Mouse (Mus musculus): ENCODE measurements at regions not wholly inside any gene's neighbourhood (a gene's known extent, or its start where the extent isn't known, plus 50 kb on each side); places are given as distances from the start of the nearest gene placed in this dataset.

GRCm38 (mm10) chr9:101340796-101341465 lies 89.3 kb upstream of the Ppp2r3a start:
- Histone ChIP-seq H3K27ac (ENCODE audit: control insufficient read depth, low read depth, low read length) (no peak overlapping the region), H3K27me3 (ENCODE audit: control insufficient read depth in 1 of 2, insufficient read depth in 2 of 2, low read length in 2 of 2) (no peaks in the 10 kb centered on the region), H3K4me3 (ENCODE audit: control insufficient read depth in 1 of 2, insufficient read depth in 1 of 2, low read depth in 2 of 2, low read length in 2 of 2) (no peak overlapping the region), H3K4me1 (ENCODE audit: control insufficient read depth in 1 of 2, insufficient read depth in 2 of 2, low read length in 2 of 2) (no peaks in the 10 kb centered on the region), H3K9me3 (replicated peaks; ENCODE audit: insufficient read depth, low read length) (no peaks in the 10 kb centered on the region), H3K36me3 (ENCODE audit: control insufficient read depth in 1 of 2, insufficient read depth in 2 of 2, low read length in 2 of 2) (no peaks in the 10 kb centered on the region), H3K9ac (ENCODE audit: control insufficient read depth, low read depth, low read length, poor library complexity, severe bottlenecking) (no peak overlapping the region), H3K79me2 (ENCODE audit: control insufficient read depth, insufficient read depth, low read length, poor library complexity) (no peaks in the 10 kb centered on the region)
- no peak for DNase-seq (ENCODE audit: low read depth, low spot score)
- TF ChIP-seq RCOR1 (IDR thresholded peaks at IDR 0.05; ENCODE audit: low read depth, low read length) (no peak), HCFC1 (IDR thresholded peaks at IDR 0.05; ENCODE audit: low read depth, low read length) (no peak), POLR2AphosphoS5 (IDR thresholded peaks at IDR 0.05; ENCODE audit: borderline replicate concordance, low read depth, low read length) (no peak), MEF2A (IDR thresholded peaks at IDR 0.05; ENCODE audit: extremely low read depth, insufficient replicate concordance, low read depth, low read length, poor library complexity, severe bottlenecking) (no peak), GATA1 (IDR thresholded peaks at IDR 0.05; ENCODE audit: low read depth, low read length) (no peak), BHLHE40 (IDR thresholded peaks at IDR 0.05; ENCODE audit: borderline replicate concordance, low read depth, low read length) (no peak), SIN3A (IDR thresholded peaks at IDR 0.05; ENCODE audit: low read length) (no peak), NRF1 (IDR thresholded peaks at IDR 0.05; ENCODE audit: insufficient read depth, low read depth, low read length, poor library complexity, severe bottlenecking) (no peak), POLR2AphosphoS2 (IDR thresholded peaks at IDR 0.05; ENCODE audit: low read length) (no peak), TBP (IDR thresholded peaks at IDR 0.05; ENCODE audit: low read depth, low read length) (no peak)

GRCm38 (mm10) chr9:101329032-101329824 lies 77.6 kb upstream of the Ppp2r3a start:
- no peaks in the 10 kb centered on the region for H3K79me2 ChIP-seq (ENCODE audit: control insufficient read depth, insufficient read depth, low read length, poor library complexity)
- no peaks in the 10 kb centered on the region for H3K4me1 ChIP-seq (ENCODE audit: control insufficient read depth in 1 of 2, insufficient read depth in 2 of 2, low read length in 2 of 2)
- H3K36me3 ChIP-seq (ENCODE audit: control insufficient read depth in 1 of 2, insufficient read depth in 2 of 2, low read length in 2 of 2): no peaks in the 10 kb centered on the region
- no peak overlapping the region for H3K4me3 ChIP-seq (ENCODE audit: control insufficient read depth in 1 of 2, insufficient read depth in 1 of 2, low read depth in 2 of 2, low read length in 2 of 2)
- no peaks in the 10 kb centered on the region for H3K9me3 ChIP-seq (replicated peaks; ENCODE audit: insufficient read depth, low read length)
- no peaks in the 10 kb centered on the region for H3K27me3 ChIP-seq (ENCODE audit: control insufficient read depth in 1 of 2, insufficient read depth in 2 of 2, low read length in 2 of 2)
- H3K9ac ChIP-seq (ENCODE audit: control insufficient read depth, low read depth, low read length, poor library complexity, severe bottlenecking): no peak overlapping the region
- DNase-seq (ENCODE audit: low read depth, low spot score): no peak
- no peak overlapping the region for H3K27ac ChIP-seq (ENCODE audit: control insufficient read depth, low read depth, low read length)
- TF ChIP-seq UBTF (IDR thresholded peaks at IDR 0.05; ENCODE audit: borderline replicate concordance, insufficient read depth, low read depth, low read length) (no peak), POLR2AphosphoS2 (IDR thresholded peaks at IDR 0.05; ENCODE audit: low read length) (no peak), USF1 (IDR thresholded peaks at IDR 0.05; ENCODE audit: low read depth, low read length) (no peak), MXI1 (IDR thresholded peaks at IDR 0.05; ENCODE audit: low read depth, low read length) (no peak), CHD2 (IDR thresholded peaks at IDR 0.05; ENCODE audit: low read length) (no peak), ZKSCAN1 (IDR thresholded peaks at IDR 0.05; ENCODE audit: low read depth, low read length) (no peak), SMC3 (IDR thresholded peaks at IDR 0.05; ENCODE audit: low read depth, low read length) (no peak), RAD21 (IDR thresholded peaks at IDR 0.05; ENCODE audit: low read depth, low read length) (no peak), TAL1 (IDR thresholded peaks at IDR 0.05; ENCODE audit: low read length) (no peak), ZMIZ1 (IDR thresholded peaks at IDR 0.05; ENCODE audit: low read depth, low read length) (no peak), MAZ (IDR thresholded peaks at IDR 0.05; ENCODE audit: low read depth, low read length) (no peak), USF2 (IDR thresholded peaks at IDR 0.05; ENCODE audit: borderline replicate concordance in 1 of 2, insufficient read depth in 1 of 2, low read depth in 1 of 2, low read length in 2 of 2) (no peak), JUND (IDR thresholded peaks at IDR 0.05; ENCODE audit: low read depth, low read length) (no peak), MAX (IDR thresholded peaks at IDR 0.05; ENCODE audit: low read length) (no peak), GATA1 (IDR thresholded peaks at IDR 0.05; ENCODE audit: low read depth, low read length) (no peak), TBP (IDR thresholded peaks at IDR 0.05; ENCODE audit: low read depth, low read length) (no peak), NRF1 (IDR thresholded peaks at IDR 0.05; ENCODE audit: insufficient read depth, low read depth, low read length, poor library complexity, severe bottlenecking) (no peak), POLR2A (IDR thresholded peaks at IDR 0.05; ENCODE audit: control insufficient read depth in 1 of 2, insufficient read depth in 1 of 2, low read depth in 1 of 2, low read length in 2 of 2, poor library complexity in 1 of 2) (no peak)

All from MEL (cell line).